Mouse (Mus musculus): Measurements from ENCODE around the gene Hsd11b1.
"Not testable (repeated sequence)": the region's sequence is repeated elsewhere in the genome, so short reads cannot be mapped to it uniquely, and the experiment has no call there.

Hsd11b1 gene

GRCm38 (mm10) chr1:193279492-193279891 lies 15.6 kb upstream of the Hsd11b1 start:
- no peak for DNase-seq (ENCODE audit: low read depth, low spot score)

DNA sequence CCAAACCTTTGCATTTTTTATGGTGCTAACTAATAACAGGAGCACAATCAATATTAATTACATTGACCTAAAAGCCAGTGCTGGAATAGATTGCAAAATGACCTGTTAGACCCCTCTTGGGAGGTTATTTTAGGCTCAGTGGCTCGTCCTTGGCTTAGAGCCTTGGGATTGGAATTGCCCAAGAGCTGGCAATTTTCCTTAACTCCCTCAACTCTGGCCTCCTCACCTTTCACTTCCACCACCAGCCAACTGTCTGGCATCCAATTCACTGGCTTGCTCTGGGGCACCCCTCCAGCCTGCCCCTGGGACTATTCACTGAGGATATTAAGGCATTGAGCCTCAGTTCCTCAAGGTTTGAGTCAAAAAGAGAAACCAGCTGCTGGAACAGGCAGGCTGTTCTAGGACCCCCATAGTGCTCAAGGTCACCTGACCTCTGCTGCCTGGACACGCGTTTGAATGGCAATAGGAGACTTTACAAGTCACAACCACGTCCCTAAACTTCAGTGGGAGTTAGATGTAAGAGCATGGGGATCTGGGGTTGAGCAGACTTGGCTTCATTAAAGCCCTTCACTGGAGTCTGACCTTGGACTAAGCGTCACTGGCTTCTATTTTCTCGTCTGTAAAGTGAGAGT lies 14.7 kb upstream of the Hsd11b1 start:
- no peak for DNase-seq (ENCODE audit: low read depth, low spot score)

- no peak for DNase-seq (ENCODE audit: low read depth, low spot score)
These were observed 10.7 kb upstream of the Hsd11b1 start for GRCm38 (mm10) chr1:193274407-193275071.

DNA sequence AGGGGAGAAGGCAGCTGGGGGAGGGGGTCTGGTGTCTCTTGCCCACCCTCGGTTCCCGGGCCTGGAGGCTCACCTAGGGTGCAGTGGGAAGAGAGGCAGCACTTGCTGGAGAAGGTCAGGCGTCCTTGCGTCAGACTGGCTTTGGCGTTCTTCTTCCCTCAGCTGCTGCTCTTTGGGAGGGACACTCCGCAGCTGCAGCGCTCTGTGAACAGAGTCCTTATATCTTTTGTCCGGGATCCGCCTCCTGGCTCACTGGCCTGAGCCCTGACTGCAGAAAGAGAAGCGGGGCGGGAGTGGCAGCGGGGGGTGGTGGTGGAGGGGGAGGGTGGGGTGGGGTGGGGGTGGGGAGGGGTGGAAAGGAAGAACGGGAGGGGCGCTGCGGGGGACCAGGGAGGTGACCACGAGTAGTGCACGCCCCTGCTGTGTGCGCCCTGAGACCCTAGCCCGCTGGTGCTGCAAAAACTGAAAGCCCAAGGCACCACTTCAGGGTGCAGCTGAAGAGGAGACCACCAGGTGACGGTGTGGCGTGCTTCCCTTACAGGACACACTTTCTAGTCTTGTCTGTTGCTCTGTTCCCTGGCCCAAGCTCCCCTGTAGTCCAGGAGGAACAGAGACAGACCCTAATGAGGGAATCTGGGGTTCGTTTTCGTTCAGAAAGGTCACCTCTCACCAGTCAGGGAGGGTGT lies 9.2 kb upstream of the Hsd11b1 start, which contains the start of gene G0s2:
Gene G0s2 (minus strand): TSS at position 302 of the 686 bp plus-strand sequence.
- DNase-seq (ENCODE audit: low read depth, low spot score), result no peak

DNA sequence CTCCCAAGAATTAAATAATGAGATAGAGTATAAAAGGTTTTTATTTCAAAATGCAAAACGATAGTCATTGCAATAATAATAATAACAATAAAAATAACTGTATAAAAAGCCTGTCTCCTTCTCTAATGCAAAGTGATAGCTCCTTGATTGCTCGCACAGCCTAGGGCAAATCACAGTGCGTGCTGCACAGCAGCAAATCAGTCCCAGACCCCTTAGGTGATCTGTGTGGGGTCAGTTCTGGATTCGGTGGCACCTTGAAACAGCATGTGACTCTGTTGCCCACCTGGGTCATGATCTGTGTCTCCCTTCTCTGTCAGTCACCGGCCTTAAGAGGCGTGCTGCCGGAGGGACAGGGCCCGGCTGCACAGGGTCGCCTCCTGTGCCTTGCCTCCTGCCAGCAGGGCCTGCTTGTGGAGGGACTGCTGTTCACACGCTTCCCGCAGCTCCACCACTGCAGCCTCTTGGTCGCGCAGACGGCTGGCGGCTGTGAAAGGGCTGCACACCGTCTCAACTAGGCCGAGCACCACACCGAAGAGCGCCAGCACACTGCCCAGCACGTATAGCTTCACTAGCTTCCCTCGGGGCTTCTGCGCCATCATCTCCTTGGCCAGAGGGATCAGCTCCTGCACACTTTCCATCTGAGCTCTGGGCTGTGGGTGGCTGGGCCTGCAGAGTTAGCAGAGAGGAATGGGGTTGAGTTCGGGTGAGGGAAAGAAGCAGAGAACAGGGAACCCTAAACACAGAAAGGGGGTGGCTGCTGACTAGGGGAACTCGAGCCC lies 8.5 kb upstream of the Hsd11b1 start:
- DNase-seq (ENCODE audit: low read depth, low spot score), result no peak

GRCm38 (mm10) chr1:193270965-193271763 lies 7.3 kb upstream of the Hsd11b1 start:
- no peak for DNase-seq (ENCODE audit: low read depth, low spot score)

DNA sequence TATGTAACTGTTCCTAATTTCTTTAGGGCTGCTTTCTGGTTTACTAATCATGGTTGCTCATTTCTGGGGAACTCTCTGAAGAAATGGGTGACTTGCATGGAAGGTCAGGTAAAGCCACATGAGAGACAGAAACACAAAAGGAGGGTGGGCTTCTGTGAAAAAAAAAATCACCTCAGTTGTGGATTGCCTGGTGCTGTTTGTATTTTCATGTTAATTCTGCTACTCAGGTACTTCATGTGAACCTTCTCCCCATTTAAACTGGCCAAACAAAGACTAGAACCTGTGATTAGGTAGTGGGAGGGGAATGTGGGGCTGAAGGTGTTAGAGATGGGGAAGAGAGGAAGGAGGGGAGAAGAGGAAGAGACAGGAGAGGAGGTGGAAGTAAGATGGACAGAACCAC lies 1.9 kb upstream of the Hsd11b1 start:
- DNase-seq (ENCODE audit: low read depth, low spot score), result no peak

DNA sequence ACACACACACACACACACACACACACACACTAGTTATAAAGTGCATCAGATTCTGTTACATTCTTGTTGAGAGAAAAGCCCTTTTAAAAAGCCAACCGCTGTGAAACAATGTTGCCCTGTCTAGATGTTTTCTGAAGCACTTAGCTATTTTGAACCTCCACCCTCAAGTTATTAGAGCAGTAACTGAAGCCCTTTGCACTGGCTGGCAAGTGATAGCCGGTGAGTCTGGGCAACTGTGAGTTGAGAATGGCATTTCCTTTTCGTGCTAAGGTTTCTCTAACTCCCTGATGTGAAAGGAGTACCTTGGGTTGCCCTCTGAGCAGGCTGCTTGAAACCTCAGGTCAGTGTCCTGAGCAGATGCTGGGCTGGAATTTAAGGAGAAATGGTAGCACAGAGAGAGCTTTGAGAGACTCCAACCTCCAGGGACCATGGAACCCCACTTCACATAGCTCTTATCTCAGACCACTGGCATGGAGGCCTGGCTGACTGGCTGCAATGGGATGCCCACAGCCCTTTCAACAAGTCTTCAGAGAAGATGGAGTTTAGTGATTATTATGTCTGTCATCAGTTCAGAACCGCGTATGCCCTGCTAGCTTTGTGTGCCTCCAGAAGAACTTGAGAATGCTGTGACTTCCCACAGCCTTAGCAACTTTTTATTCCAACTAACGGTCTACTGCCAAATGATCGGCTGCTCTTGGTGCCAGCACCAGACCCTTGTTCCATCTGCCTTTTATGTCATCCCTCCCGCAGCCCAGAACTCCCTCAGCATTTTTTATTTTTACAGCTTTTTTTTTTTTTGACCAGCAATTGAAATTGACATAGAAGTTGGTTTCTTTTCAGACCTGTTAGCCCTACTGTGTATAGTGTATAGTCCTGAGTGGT lies 608 bp downstream of the Hsd11b1 start:
- no peak for DNase-seq (ENCODE audit: low read depth, low spot score)

DNA sequence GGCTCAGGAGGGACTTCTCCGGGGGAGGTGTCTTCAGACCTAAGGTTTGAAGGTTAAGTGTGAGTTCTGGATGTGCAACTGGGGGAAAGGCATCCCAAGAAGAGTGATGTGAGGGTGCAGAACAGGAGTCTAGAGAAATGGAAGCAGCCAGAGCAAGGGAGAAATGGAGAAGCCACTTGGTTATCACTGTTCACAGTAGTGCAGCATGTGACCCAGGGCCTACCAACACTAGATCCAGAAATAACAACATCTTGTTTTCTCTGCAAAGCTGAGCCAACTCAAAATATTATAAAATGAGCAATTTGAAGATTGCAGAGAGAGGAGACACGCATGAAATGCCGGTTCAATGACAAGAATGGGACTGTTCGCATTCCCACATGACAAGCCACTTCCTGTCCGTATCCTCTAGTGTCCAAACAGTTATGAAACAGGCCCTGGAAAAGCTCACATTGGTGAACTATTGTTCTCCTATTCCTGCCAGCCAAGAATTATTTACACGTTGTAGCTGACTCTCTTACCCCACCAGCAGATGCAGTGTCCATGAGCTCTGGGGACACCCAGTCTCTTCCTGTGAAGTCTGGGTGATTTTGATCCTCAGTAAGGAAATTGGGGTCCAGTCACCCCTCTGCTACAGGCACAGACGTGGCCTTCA lies 1.9 kb downstream of the Hsd11b1 start:
- no peak for DNase-seq (ENCODE audit: low read depth, low spot score)

- DNase-seq (ENCODE audit: low read depth, low spot score), result no peak
These were observed 4.3 kb downstream of the Hsd11b1 start for GRCm38 (mm10) chr1:193259559-193259958.

DNA sequence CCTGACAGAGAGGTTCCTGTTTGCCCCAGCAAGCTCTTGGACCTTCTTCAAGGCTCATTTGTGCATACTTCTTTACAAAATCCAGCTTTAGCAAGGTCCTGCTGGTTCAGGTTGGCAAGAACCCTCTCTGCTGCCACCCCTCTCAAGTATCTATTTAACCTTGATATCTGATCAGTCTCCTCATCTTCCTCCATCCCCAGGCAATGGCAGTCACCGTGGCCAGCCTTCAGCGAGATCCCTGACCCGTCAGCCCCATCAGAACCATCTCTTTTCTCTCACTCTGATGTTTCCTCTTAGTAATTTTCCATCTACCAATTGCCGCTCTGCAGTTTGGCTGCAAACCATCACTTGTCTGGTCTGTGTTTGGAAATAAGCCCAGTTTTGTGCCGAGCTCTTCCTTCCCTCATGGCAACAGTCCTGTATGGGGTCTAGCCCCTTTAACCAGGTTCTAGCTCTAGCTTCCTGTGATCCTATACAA lies 7.2 kb downstream of the Hsd11b1 start:
- DNase-seq (ENCODE audit: low read depth, low spot score), result no peak

DNA sequence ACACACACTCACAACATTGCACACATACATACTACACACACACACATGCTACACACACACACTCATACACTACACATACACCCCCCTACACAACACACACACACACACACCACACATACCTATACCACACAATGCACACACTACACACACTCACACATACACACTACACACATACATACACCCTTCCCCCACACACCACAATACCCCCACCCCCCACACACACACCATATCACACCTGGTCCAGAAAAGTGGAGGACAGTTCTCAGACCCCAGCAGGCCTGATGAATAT lies 7.6 kb downstream of the Hsd11b1 start:
- DNase-seq (ENCODE audit: low read depth, low spot score), result no peak

GRCm38 (mm10) chr1:193255488-193256288 lies 8.2 kb downstream of the Hsd11b1 start:
- peak; percentile 41 for DNase-seq (ENCODE audit: low read depth, low spot score)

DNA sequence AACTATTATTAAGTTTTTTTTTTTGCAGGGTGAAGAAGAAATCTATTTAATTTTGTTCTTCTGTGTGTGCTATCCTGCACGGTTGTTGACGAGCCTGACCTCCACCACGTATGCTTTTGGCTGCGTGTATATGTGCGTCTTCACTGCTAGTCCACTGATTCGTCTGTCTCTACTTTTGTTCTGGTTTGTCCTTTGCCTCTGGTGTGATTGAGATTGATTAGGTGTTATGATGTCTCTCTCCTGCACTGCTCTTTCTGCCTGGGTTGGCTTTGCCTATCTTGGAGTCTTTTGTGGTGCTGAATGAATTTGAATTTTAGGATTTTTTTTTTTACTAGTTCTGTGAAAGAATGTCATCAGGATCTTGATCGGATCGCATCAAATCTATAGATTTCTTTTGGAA lies 8.8 kb downstream of the Hsd11b1 start:
- DNase-seq (ENCODE audit: low read depth, low spot score), result no peak

- not testable (repeated sequence) for DNase-seq (ENCODE audit: low read depth, low spot score)
These were observed 10.0 kb downstream of the Hsd11b1 start for GRCm38 (mm10) chr1:193253895-193254294.

DNA sequence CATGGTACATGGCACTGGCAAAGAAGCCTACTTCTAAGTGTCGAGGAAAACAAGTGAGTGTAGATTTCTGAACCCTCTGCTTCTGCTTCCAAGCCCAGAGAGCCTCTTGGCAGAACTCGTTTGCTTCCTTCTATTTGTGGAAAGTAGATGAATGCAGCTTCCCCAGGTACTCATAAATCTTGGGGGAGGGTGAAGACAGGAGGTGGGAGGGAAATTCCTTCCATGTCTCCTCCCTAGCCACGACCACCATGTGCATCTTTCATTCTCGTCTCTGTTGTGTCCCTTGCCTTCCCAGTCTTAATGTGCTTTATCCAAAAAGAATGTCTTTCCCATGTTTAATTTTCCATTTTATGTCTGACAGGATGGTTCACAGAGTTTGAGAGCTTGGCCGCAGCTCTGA lies 11.3 kb downstream of the Hsd11b1 start:
- no peak for DNase-seq (ENCODE audit: low read depth, low spot score)

- peak; percentile 17 for DNase-seq (ENCODE audit: low read depth, low spot score)
These were observed 12.5 kb downstream of the Hsd11b1 start for GRCm38 (mm10) chr1:193251386-193251785.

GRCm38 (mm10) chr1:193250026-193250425 lies 13.8 kb downstream of the Hsd11b1 start:
- no peak for DNase-seq (ENCODE audit: low read depth, low spot score)

DNA sequence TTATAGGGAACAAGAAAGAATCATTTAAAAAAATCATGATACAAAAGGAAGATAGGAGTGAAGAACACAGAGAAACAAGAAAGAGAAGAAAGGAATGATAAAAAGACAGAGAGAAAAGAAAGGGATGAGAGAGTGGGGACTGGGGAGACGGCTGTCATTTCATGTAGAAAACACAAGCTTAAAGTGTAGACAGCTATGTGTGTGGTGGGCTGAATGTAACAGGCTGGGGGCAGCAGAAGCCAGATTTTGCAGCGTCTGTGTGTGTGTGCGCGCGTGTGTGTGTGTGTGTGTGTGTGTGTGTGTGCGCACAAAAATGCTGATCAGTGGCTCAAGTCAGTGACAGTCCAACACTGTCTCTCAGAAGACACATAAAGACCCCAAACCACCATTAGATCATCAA lies 19.6 kb downstream of the Hsd11b1 start:
- no peak for DNase-seq (ENCODE audit: low read depth, low spot score)
